Mouse (Mus musculus) midbrain, embryonic 12.5 days (tissue): Measurements from ENCODE around the gene Rassf8. TPM values are rescaled to one million over a fixed set of nuclear protein-coding genes. Genes with fewer than 3 reads are reported as not detected.

Source experiments
- ATAC-seq: fragments of 200-750 bp; cut with Nextera tagmentation; 2 replicates; pipeline ENCODE4 v1.8.0; 2017; ENCODE audit warnings: low read depth, moderate TSS enrichment, moderate library complexity; ENCODE audit not compliant: low FRiP score
- H3K27ac ChIP-seq: fragments of 300-500 bp; sonication (generic); replicated peaks from 2 replicates; pipeline ENCODE4 v1.5.1; 2016; ENCODE audit warnings: mild to moderate bottlenecking
- H3K27me3 ChIP-seq: fragments of 300-500 bp; sonication (generic); 2 replicates; pipeline ENCODE4 v1.6.1; 2016; ENCODE audit warnings: mild to moderate bottlenecking
- H3K36me3 ChIP-seq: fragments of 300-500 bp; sonication (generic); 2 replicates; pipeline ENCODE4 v1.6.1; 2016
- H3K4me1 ChIP-seq: fragments of 300-500 bp; sonication (generic); 2 replicates; pipeline ENCODE4 v1.6.1; 2016
- H3K4me2 ChIP-seq: fragments of 300-500 bp; sonication (generic); replicated peaks from 2 replicates; pipeline ENCODE4 v1.6.1; 2016; ENCODE audit warnings: mild to moderate bottlenecking, moderate library complexity
- H3K4me3 ChIP-seq: fragments of 300-500 bp; sonication (generic); 2 replicates; pipeline ENCODE4 v1.5.1; 2016; ENCODE audit warnings: mild to moderate bottlenecking
- H3K9ac ChIP-seq: fragments of 300-500 bp; sonication (generic); replicated peaks from 2 replicates; pipeline ENCODE4 v1.6.1; 2016; ENCODE audit warnings: mild to moderate bottlenecking, moderate library complexity
- H3K9me3 ChIP-seq: fragments of 300-500 bp; sonication (generic); 2 replicates; pipeline ENCODE4 v1.6.1; 2016; ENCODE audit warnings: mild to moderate bottlenecking
- WGBS: fragments of 180-500 bp; shearing (Covaris S2); methylation state at CpG from one replicate; pipeline ENCODE4 v1.1.7; 2016; 5-methylcytosine and 5-hydroxymethylcytosine counted together
- polyA plus RNA-seq: library from polyadenylated mRNA; unstranded; fragments of >200 nt; fragmentation: Nextera tagmentation; extraction: Ambion mirVana; gene quantifications from 2 replicates; pipeline ENCODE4 v1.2.1, GENCODE M21; 2016

The Rassf8 gene
- polyA plus RNA-seq, 1 experiment from 2014 or later, result 4.4 TPM

- Histone ChIP-seq H3K4me3 (no peak overlapping the region), H3K27ac (no peak overlapping the region), H3K9me3 (no peaks in the 10 kb centered on the region), H3K9ac (no peak overlapping the region), H3K4me1 (peaks cover under 1% of the 10 kb centered on the region), H3K36me3 (no peaks in the 10 kb centered on the region), H3K27me3 (no peaks in the 10 kb centered on the region), H3K4me2 (no peak overlapping the region)
- no peak for ATAC-seq
- WGBS, result 88% methylated on average over 6 of the region's 6 CpGs
These were observed 63.5 kb downstream of the Rassf8 start for GRCm38 (mm10) chr6:145810015-145810414.

GRCm38 (mm10) chr6:145811174-145811573 is 64.6 kb downstream of the Rassf8 start:
- Histone ChIP-seq H3K9ac (no peak overlapping the region), H3K36me3 (no peaks in the 10 kb centered on the region), H3K9me3 (no peaks in the 10 kb centered on the region), H3K27ac (no peak overlapping the region), H3K4me1 (peaks cover 4% of the 10 kb centered on the region), H3K4me2 (no peak overlapping the region), H3K27me3 (no peaks in the 10 kb centered on the region), H3K4me3 (no peak overlapping the region)
- 86% methylated on average over 1 of the region's 1 CpGs for WGBS
- ATAC-seq, result no peak

GRCm38 (mm10) chr6:145815200-145815599 is 68.7 kb downstream of the Rassf8 start:
- H3K27ac ChIP-seq, result no peak overlapping the region

GRCm38 (mm10) chr6:145819151-145819550 is 72.6 kb downstream of the Rassf8 start:
- Histone ChIP-seq H3K4me3 (no peak overlapping the region), H3K4me2 (no peak overlapping the region), H3K4me1 (peaks cover 13% of the 10 kb centered on the region), H3K27ac (no peak overlapping the region), H3K9ac (no peak overlapping the region), H3K9me3 (no peaks in the 10 kb centered on the region), H3K36me3 (no peaks in the 10 kb centered on the region), H3K27me3 (no peaks in the 10 kb centered on the region)
- ATAC-seq, result no peak
- WGBS, result 79% methylated on average over 9 of the region's 9 CpGs

More at GRCm38 (mm10) chr6:145815200-145815599, 68.7 kb downstream of the Rassf8 start:
- no peaks in the 10 kb centered on the region for H3K36me3 ChIP-seq
- peaks cover 4% of the 10 kb centered on the region; the same call in 1 of the 2 replicates for H3K4me1 ChIP-seq
- no peak for ATAC-seq
- 31% methylated on average over 15 of the region's 15 CpGs for WGBS
- 0 out of 2 replicates have a peak overlapping the region, but pooled peaks have one; percentile 15 for H3K9ac ChIP-seq
- H3K4me3 ChIP-seq, result no peak overlapping the region
- H3K9me3 ChIP-seq, result no peaks in the 10 kb centered on the region
- no peak overlapping the region for H3K4me2 ChIP-seq
- H3K27me3 ChIP-seq, result no peaks in the 10 kb centered on the region

- WGBS, result 72% methylated on average over 5 of the region's 5 CpGs
These were observed 75.7 kb downstream of the Rassf8 start for GRCm38 (mm10) chr6:145822218-145822617.

GRCm38 (mm10) chr6:145823103-145823502 is 76.6 kb downstream of the Rassf8 start:
- ATAC-seq, result peak; percentile 70; the same call in 1 of the 2 replicates
- H3K4me1 ChIP-seq, result peaks cover 10% of the 10 kb centered on the region
- no peak overlapping the region for H3K27ac ChIP-seq
- no peak overlapping the region for H3K4me2 ChIP-seq
- no peaks in the 10 kb centered on the region for H3K9me3 ChIP-seq
- no peaks in the 10 kb centered on the region for H3K36me3 ChIP-seq
- 19% methylated on average over 6 of the region's 6 CpGs for WGBS
- H3K4me3 ChIP-seq, result no peak overlapping the region
- H3K9ac ChIP-seq, result no peak overlapping the region
- H3K27me3 ChIP-seq, result no peaks in the 10 kb centered on the region

More at GRCm38 (mm10) chr6:145822218-145822617, 75.7 kb downstream of the Rassf8 start:
- no peaks in the 10 kb centered on the region for H3K9me3 ChIP-seq
- no peaks in the 10 kb centered on the region for H3K36me3 ChIP-seq
- no peak overlapping the region for H3K9ac ChIP-seq
- no peaks in the 10 kb centered on the region for H3K27me3 ChIP-seq
- H3K4me2 ChIP-seq, result no peak overlapping the region
- H3K4me3 ChIP-seq, result no peak overlapping the region
- peaks cover 10% of the 10 kb centered on the region for H3K4me1 ChIP-seq
- no peak overlapping the region for H3K27ac ChIP-seq
- ATAC-seq, result no peak

GRCm38 (mm10) chr6:145823588-145824234 is 77.2 kb downstream of the Rassf8 start:
- Histone ChIP-seq H3K9me3 (no peaks in the 10 kb centered on the region), H3K27ac (no peak overlapping the region), H3K36me3 (no peaks in the 10 kb centered on the region), H3K4me2 (no peak overlapping the region), H3K9ac (no peak overlapping the region), H3K27me3 (no peaks in the 10 kb centered on the region), H3K4me1 (peaks cover 10% of the 10 kb centered on the region), H3K4me3 (no peak overlapping the region)
- WGBS, result 44% methylated on average over 5 of the region's 5 CpGs
- ATAC-seq, result no peak

GRCm38 (mm10) chr6:145826305-145826704 is 79.8 kb downstream of the Rassf8 start:
- Histone ChIP-seq H3K9ac (no peak overlapping the region), H3K4me1 (peaks cover 13% of the 10 kb centered on the region), H3K27me3 (no peaks in the 10 kb centered on the region), H3K27ac (no peak overlapping the region), H3K4me2 (no peak overlapping the region), H3K4me3 (no peak overlapping the region), H3K36me3 (no peaks in the 10 kb centered on the region), H3K9me3 (no peaks in the 10 kb centered on the region)
- ATAC-seq, result no peak
- 95% methylated on average over 4 of the region's 4 CpGs for WGBS

- H3K9me3 ChIP-seq, result no peaks in the 10 kb centered on the region
- no peak overlapping the region for H3K9ac ChIP-seq
- H3K27me3 ChIP-seq, result no peaks in the 10 kb centered on the region
- no peak overlapping the region for H3K27ac ChIP-seq
- H3K4me1 ChIP-seq, result peaks cover 4% of the 10 kb centered on the region; the same call in 1 of the 2 replicates
- no peak for ATAC-seq
- no peaks in the 10 kb centered on the region for H3K36me3 ChIP-seq
- 83% methylated on average over 16 of the region's 16 CpGs for WGBS
- H3K4me3 ChIP-seq, result no peak overlapping the region
- no peak overlapping the region for H3K4me2 ChIP-seq
These were observed 82.7 kb downstream of the Rassf8 start for GRCm38 (mm10) chr6:145829062-145829835.

- peak; percentile 54; the same call in 1 of the 2 replicates for ATAC-seq
- H3K9ac ChIP-seq, result no peak overlapping the region
These were observed 83.6 kb downstream of the Rassf8 start for GRCm38 (mm10) chr6:145830117-145830516.

GRCm38 (mm10) chr6:145830617-145831016 is 84.1 kb downstream of the Rassf8 start:
- ATAC-seq, result no peak

More at GRCm38 (mm10) chr6:145830117-145830516, 83.6 kb downstream of the Rassf8 start:
- H3K36me3 ChIP-seq, result no peaks in the 10 kb centered on the region
- 19% methylated on average over 8 of the region's 8 CpGs for WGBS
- H3K27ac ChIP-seq, result no peak overlapping the region
- H3K4me2 ChIP-seq, result no peak overlapping the region
- peaks cover 4% of the 10 kb centered on the region; the same call in 1 of the 2 replicates for H3K4me1 ChIP-seq
- H3K9me3 ChIP-seq, result no peaks in the 10 kb centered on the region
- no peak overlapping the region for H3K4me3 ChIP-seq
- H3K27me3 ChIP-seq, result no peaks in the 10 kb centered on the region

GRCm38 (mm10) chr6:145832927-145833326 is 86.4 kb downstream of the Rassf8 start:
- Histone ChIP-seq H3K4me2 (no peak overlapping the region), H3K27me3 (no peaks in the 10 kb centered on the region), H3K4me3 (no peak overlapping the region), H3K27ac (no peak overlapping the region), H3K9ac (no peak overlapping the region), H3K4me1 (peaks cover 4% of the 10 kb centered on the region; the same call in 1 of the 2 replicates), H3K9me3 (no peaks in the 10 kb centered on the region), H3K36me3 (no peaks in the 10 kb centered on the region)
- WGBS, result 71% methylated on average over 8 of the region's 8 CpGs
- no peak for ATAC-seq

More at GRCm38 (mm10) chr6:145830617-145831016, 84.1 kb downstream of the Rassf8 start:
- Histone ChIP-seq H3K4me2 (no peak overlapping the region), H3K27ac (no peak overlapping the region), H3K36me3 (no peaks in the 10 kb centered on the region), H3K9me3 (no peaks in the 10 kb centered on the region), H3K4me1 (peaks cover 4% of the 10 kb centered on the region; the same call in 1 of the 2 replicates), H3K4me3 (no peak overlapping the region), H3K27me3 (no peaks in the 10 kb centered on the region), H3K9ac (no peak overlapping the region)
- WGBS, result 71% methylated on average over 9 of the region's 9 CpGs
